Mouse (Mus musculus): ENCODE measurements around the gene Dnajc1. TPM values are rescaled to one million over a fixed set of nuclear protein-coding genes. Genes with fewer than 3 reads are reported as not detected.

Dnajc1 gene
- polyA plus RNA-seq, 1 experiment from 2014 or later: 32.9 TPM

- 77% methylated on average over 1 of the region's 1 CpGs for WGBS
- no peaks in the 10 kb centered on the region for H3K27me3 ChIP-seq
- no peaks in the 10 kb centered on the region for H3K9me3 ChIP-seq
- no peak overlapping the region for H3K27ac ChIP-seq
- no peak overlapping the region for H3K9ac ChIP-seq
- no peak overlapping the region for H3K4me2 ChIP-seq
- H3K36me3 ChIP-seq: 0 out of 2 replicates have a peak, but pooled peaks cover 3% of the 10 kb centered on the region
- ATAC-seq (ENCODE audit: borderline replicate concordance, extremely low read depth, low FRiP score, low TSS enrichment): no peak
- H3K4me1 ChIP-seq: no peaks in the 10 kb centered on the region
- no peak overlapping the region for H3K4me3 ChIP-seq
These were observed 28.2 kb downstream of the Dnajc1 start for GRCm38 (mm10) chr2:18364402-18364801.

GRCm38 (mm10) chr2:18355293-18355692, 37.3 kb downstream of the Dnajc1 start:
- Histone ChIP-seq H3K9ac (no peak overlapping the region), H3K4me1 (no peaks in the 10 kb centered on the region), H3K27me3 (no peaks in the 10 kb centered on the region), H3K36me3 (0 out of 2 replicates have a peak, but pooled peaks cover 6% of the 10 kb centered on the region), H3K4me3 (no peak overlapping the region), H3K4me2 (no peak overlapping the region), H3K9me3 (no peaks in the 10 kb centered on the region), H3K27ac (no peak overlapping the region)
- ATAC-seq (ENCODE audit: borderline replicate concordance, extremely low read depth, low FRiP score, low TSS enrichment): no peak

- Histone ChIP-seq H3K9me3 (no peaks in the 10 kb centered on the region), H3K27me3 (no peaks in the 10 kb centered on the region), H3K27ac (no peak overlapping the region), H3K4me3 (no peak overlapping the region), H3K36me3 (0 out of 2 replicates have a peak, but pooled peaks cover 6% of the 10 kb centered on the region), H3K4me1 (no peaks in the 10 kb centered on the region), H3K4me2 (no peak overlapping the region), H3K9ac (no peak overlapping the region)
- no peak for ATAC-seq (ENCODE audit: borderline replicate concordance, extremely low read depth, low FRiP score, low TSS enrichment)
- 88% methylated on average over 2 of the region's 2 CpGs for WGBS
These were observed 40.0 kb downstream of the Dnajc1 start for GRCm38 (mm10) chr2:18352620-18353019.

- H3K36me3 ChIP-seq: no peaks in the 10 kb centered on the region
- H3K27ac ChIP-seq: no peak overlapping the region
- H3K9ac ChIP-seq: no peak overlapping the region
- H3K4me1 ChIP-seq: no peaks in the 10 kb centered on the region
- H3K9me3 ChIP-seq: no peaks in the 10 kb centered on the region
- 68% methylated on average over 2 of the region's 2 CpGs for WGBS
- H3K4me2 ChIP-seq: no peak overlapping the region
- no peak for ATAC-seq (ENCODE audit: borderline replicate concordance, extremely low read depth, low FRiP score, low TSS enrichment)
- no peaks in the 10 kb centered on the region for H3K27me3 ChIP-seq
- H3K4me3 ChIP-seq: no peak overlapping the region
These were observed 49.2 kb downstream of the Dnajc1 start for GRCm38 (mm10) chr2:18343464-18343863.

- Histone ChIP-seq H3K27me3 (no peaks in the 10 kb centered on the region), H3K4me2 (no peak overlapping the region), H3K4me1 (no peaks in the 10 kb centered on the region), H3K9me3 (no peaks in the 10 kb centered on the region; the same call in 1 of the 2 replicates), H3K9ac (no peak overlapping the region), H3K36me3 (no peaks in the 10 kb centered on the region), H3K27ac (no peak overlapping the region), H3K4me3 (no peak overlapping the region)
- ATAC-seq (ENCODE audit: borderline replicate concordance, extremely low read depth, low FRiP score, low TSS enrichment): no peak
- WGBS: 91% methylated on average over 2 of the region's 2 CpGs
These were observed 74.0 kb downstream of the Dnajc1 start for GRCm38 (mm10) chr2:18318671-18319070.

GRCm38 (mm10) chr2:18317503-18318281, 74.9 kb downstream of the Dnajc1 start:
- H3K36me3 ChIP-seq: no peaks in the 10 kb centered on the region
- H3K9ac ChIP-seq: no peak overlapping the region
- H3K4me2 ChIP-seq: no peak overlapping the region
- no peak overlapping the region for H3K4me3 ChIP-seq
- H3K9me3 ChIP-seq: no peaks in the 10 kb centered on the region; the same call in 1 of the 2 replicates
- no peak for ATAC-seq (ENCODE audit: borderline replicate concordance, extremely low read depth, low FRiP score, low TSS enrichment)
- WGBS: 87% methylated on average over 7 of the region's 7 CpGs
- no peaks in the 10 kb centered on the region for H3K27me3 ChIP-seq
- no peak overlapping the region for H3K27ac ChIP-seq
- no peaks in the 10 kb centered on the region for H3K4me1 ChIP-seq

GRCm38 (mm10) chr2:18316909-18317308, 75.7 kb downstream of the Dnajc1 start:
- 60% methylated on average over 2 of the region's 2 CpGs for WGBS
- H3K27ac ChIP-seq: no peak overlapping the region
- no peaks in the 10 kb centered on the region for H3K36me3 ChIP-seq
- H3K9ac ChIP-seq: no peak overlapping the region
- H3K9me3 ChIP-seq: no peaks in the 10 kb centered on the region; the same call in 1 of the 2 replicates
- ATAC-seq (ENCODE audit: borderline replicate concordance, extremely low read depth, low FRiP score, low TSS enrichment): no peak
- H3K27me3 ChIP-seq: no peaks in the 10 kb centered on the region
- no peak overlapping the region for H3K4me3 ChIP-seq
- no peak overlapping the region for H3K4me2 ChIP-seq
- H3K4me1 ChIP-seq: no peaks in the 10 kb centered on the region

- no peaks in the 10 kb centered on the region for H3K27me3 ChIP-seq
- ATAC-seq (ENCODE audit: borderline replicate concordance, extremely low read depth, low FRiP score, low TSS enrichment): no peak
- H3K4me3 ChIP-seq: no peak overlapping the region
- 89% methylated on average over 4 of the region's 4 CpGs for WGBS
- no peak overlapping the region for H3K9ac ChIP-seq
- no peak overlapping the region for H3K4me2 ChIP-seq
- no peaks in the 10 kb centered on the region for H3K36me3 ChIP-seq
- H3K4me1 ChIP-seq: no peaks in the 10 kb centered on the region
- no peaks in the 10 kb centered on the region for H3K9me3 ChIP-seq
- H3K27ac ChIP-seq: no peak overlapping the region
These were observed 82.1 kb downstream of the Dnajc1 start for GRCm38 (mm10) chr2:18310261-18311104.

- Histone ChIP-seq H3K9me3 (no peaks in the 10 kb centered on the region), H3K9ac (no peak overlapping the region), H3K4me1 (no peaks in the 10 kb centered on the region), H3K27me3 (no peaks in the 10 kb centered on the region), H3K36me3 (no peaks in the 10 kb centered on the region), H3K4me2 (no peak overlapping the region), H3K27ac (no peak overlapping the region), H3K4me3 (no peak overlapping the region)
- 79% methylated on average over 7 of the region's 7 CpGs for WGBS
- no peak for ATAC-seq (ENCODE audit: borderline replicate concordance, extremely low read depth, low FRiP score, low TSS enrichment)
These were observed 85.0 kb downstream of the Dnajc1 start for GRCm38 (mm10) chr2:18307440-18308305.

GRCm38 (mm10) chr2:18300949-18301348, 91.7 kb downstream of the Dnajc1 start:
- H3K4me1 ChIP-seq: no peaks in the 10 kb centered on the region
- H3K4me2 ChIP-seq: no peak overlapping the region
- ATAC-seq (ENCODE audit: borderline replicate concordance, extremely low read depth, low FRiP score, low TSS enrichment): no peak
- H3K9ac ChIP-seq: no peak overlapping the region
- H3K27ac ChIP-seq: no peak overlapping the region
- 78% methylated on average over 3 of the region's 3 CpGs for WGBS
- H3K9me3 ChIP-seq: no peaks in the 10 kb centered on the region
- no peak overlapping the region for H3K4me3 ChIP-seq
- no peaks in the 10 kb centered on the region for H3K27me3 ChIP-seq
- H3K36me3 ChIP-seq: 0 out of 2 replicates have a peak, but pooled peaks cover 4% of the 10 kb centered on the region

- Histone ChIP-seq H3K27me3 (no peaks in the 10 kb centered on the region), H3K4me3 (no peak overlapping the region), H3K36me3 (peaks cover 8% of the 10 kb centered on the region; the same call in 1 of the 2 replicates), H3K4me2 (no peak overlapping the region), H3K9ac (no peak overlapping the region), H3K27ac (no peak overlapping the region), H3K9me3 (no peaks in the 10 kb centered on the region), H3K4me1 (no peaks in the 10 kb centered on the region)
- no peak for ATAC-seq (ENCODE audit: borderline replicate concordance, extremely low read depth, low FRiP score, low TSS enrichment)
- WGBS: 96% methylated on average over 6 of the region's 6 CpGs
These were observed 107.5 kb downstream of the Dnajc1 start for GRCm38 (mm10) chr2:18285175-18285574.
